Mouse (Mus musculus) forebrain, embryonic 15.5 days (tissue): Measurements from ENCODE around the gene Tmem50a. TPM values are rescaled to one million over a fixed set of nuclear protein-coding genes. Genes with fewer than 3 reads are reported as not detected.

ENCODE experiments used
- ATAC-seq: fragments of 200-750 bp; cut with Nextera tagmentation; replicated peaks from 2 replicates; pipeline ENCODE4 v1.8.0; 2017; ENCODE audit warnings: mild to moderate bottlenecking, moderate TSS enrichment, moderate library complexity
- H3K27ac ChIP-seq: fragments of 300-500 bp; sonication (generic); replicated peaks from 2 replicates; pipeline ENCODE4 v1.5.1; 2015; ENCODE audit warnings: mild to moderate bottlenecking, inconsistent platforms
- H3K27me3 ChIP-seq: fragments of 300-500 bp; sonication (generic); 2 replicates; pipeline ENCODE4 v1.6.1; 2015; ENCODE audit warnings: inconsistent platforms
- H3K36me3 ChIP-seq: fragments of 300-500 bp; sonication (generic); 2 replicates; pipeline ENCODE4 v1.6.1; 2015; ENCODE audit warnings: mild to moderate bottlenecking, inconsistent platforms
- H3K4me1 ChIP-seq: fragments of 300-500 bp; sonication (generic); 2 replicates; pipeline ENCODE4 v1.6.1; 2015; ENCODE audit warnings: inconsistent platforms
- H3K4me2 ChIP-seq: fragments of 300-500 bp; sonication (generic); replicated peaks from 2 replicates; pipeline ENCODE4 v1.6.1; 2015; ENCODE audit warnings: mild to moderate bottlenecking, inconsistent platforms
- H3K4me3 ChIP-seq: fragments of 300-500 bp; sonication (generic); 2 replicates; pipeline ENCODE4 v1.5.1; 2015; ENCODE audit warnings: mild to moderate bottlenecking, inconsistent platforms
- H3K9ac ChIP-seq: fragments of 300-500 bp; sonication (generic); replicated peaks from 2 replicates; pipeline ENCODE4 v1.6.1; 2015; ENCODE audit warnings: mild to moderate bottlenecking, inconsistent platforms
- H3K9me3 ChIP-seq: fragments of 300-500 bp; sonication (generic); 2 replicates; pipeline ENCODE4 v1.6.1; 2016; ENCODE audit warnings: inconsistent platforms
- WGBS: fragments of 180-500 bp; shearing (Covaris S2); methylation state at CpG from one replicate; pipeline ENCODE4 v1.1.7; 2015; ENCODE audit warnings: mixed read lengths; 5-methylcytosine and 5-hydroxymethylcytosine counted together
- polyA plus RNA-seq: library from polyadenylated mRNA; unstranded; fragments of >200 nt; fragmentation: Nextera tagmentation; extraction: Ambion mirVana; gene quantifications from 2 replicates; pipeline ENCODE4 v1.2.1, GENCODE M21; 2015

Tmem50a gene
- 193 and 194 TPM in 2 replicates for polyA plus RNA-seq

DNA sequence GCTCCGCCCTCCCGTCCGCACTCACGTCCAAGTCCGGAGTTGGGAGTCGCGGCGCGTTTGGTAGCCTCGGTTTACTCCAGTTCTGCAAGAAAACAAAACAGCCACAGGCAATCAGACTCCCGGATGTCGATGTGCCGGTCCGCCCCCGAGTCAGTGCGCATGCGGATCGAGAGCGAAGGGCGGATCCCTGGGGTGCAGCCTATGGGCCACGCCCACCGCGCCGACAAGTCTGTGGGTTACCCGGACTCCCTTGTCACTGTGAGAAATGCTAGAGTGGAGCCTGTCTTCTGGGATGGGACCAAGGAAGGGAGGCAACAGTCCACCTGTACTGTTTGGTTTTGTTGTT, at the start of gene Tmem50a:
Gene Tmem50a (minus strand): TSS at position 161 of the 346 bp plus-strand sequence.
- Histone ChIP-seq H3K36me3 (peaks cover 14% of the 10 kb centered on the region), H3K4me2 (peak within 1 kb of the TSS; percentile 68), H3K9me3 (no peaks in the 10 kb centered on the region), H3K27ac (peak within 1 kb of the TSS; percentile 92), H3K27me3 (no peaks in the 10 kb centered on the region), H3K4me1 (peaks cover 24% of the 10 kb centered on the region), H3K4me3 (peak within 1 kb of the TSS; percentile 97), H3K9ac (peak within 1 kb of the TSS; percentile 94)
- peak; percentile 95 for ATAC-seq
- under 1% methylated on average over 25 of the region's 25 CpGs for WGBS

DNA sequence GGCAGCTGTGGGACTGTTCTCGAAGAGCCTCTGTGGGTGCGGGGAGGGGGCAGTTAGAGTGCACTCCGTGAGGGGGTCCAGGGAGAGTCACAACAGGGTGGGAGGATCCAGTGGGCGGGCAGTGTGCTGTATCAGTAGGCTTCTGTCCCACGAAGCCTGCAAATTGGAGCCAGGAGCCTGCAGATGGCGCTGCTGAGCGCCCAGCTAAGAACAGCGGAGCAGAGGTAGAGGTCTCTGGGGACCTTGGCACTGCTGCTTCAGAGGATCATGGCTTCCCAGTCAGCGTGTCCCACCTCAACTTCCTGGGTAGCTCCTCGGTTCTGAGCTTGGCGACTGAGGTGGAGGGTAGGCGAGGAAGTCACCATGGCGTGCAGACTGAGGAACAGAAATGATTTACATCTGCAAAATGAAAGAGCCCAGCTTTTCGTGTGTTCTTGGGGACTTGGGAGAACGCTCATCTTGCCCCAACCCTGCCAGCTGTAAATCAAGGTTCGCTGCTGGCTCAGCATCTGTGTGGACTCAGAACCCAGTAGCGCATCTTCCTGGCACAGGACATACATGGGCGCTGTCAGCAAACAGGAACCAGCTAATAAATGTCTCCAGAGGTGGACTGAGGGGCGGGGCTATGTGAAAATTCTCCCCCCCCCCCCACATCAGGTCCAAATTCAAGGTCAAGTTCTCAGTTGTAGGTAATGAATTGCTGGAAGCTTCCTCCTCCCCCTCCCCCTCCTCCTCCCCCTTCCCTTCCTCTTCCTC, 48.4 kb upstream of the Tmem50a start:
- H3K27ac ChIP-seq, result no peak overlapping the region
- H3K36me3 ChIP-seq, result no peaks in the 10 kb centered on the region
- H3K27me3 ChIP-seq, result no peaks in the 10 kb centered on the region; the same call in 1 of the 2 replicates
- no peaks in the 10 kb centered on the region for H3K4me1 ChIP-seq
- no peak overlapping the region for H3K4me3 ChIP-seq
- no peak for ATAC-seq
- 28% methylated on average over 19 of the region's 19 CpGs for WGBS
- H3K9me3 ChIP-seq, result no peaks in the 10 kb centered on the region
- H3K9ac ChIP-seq, result no peak overlapping the region
- no peak overlapping the region for H3K4me2 ChIP-seq

DNA sequence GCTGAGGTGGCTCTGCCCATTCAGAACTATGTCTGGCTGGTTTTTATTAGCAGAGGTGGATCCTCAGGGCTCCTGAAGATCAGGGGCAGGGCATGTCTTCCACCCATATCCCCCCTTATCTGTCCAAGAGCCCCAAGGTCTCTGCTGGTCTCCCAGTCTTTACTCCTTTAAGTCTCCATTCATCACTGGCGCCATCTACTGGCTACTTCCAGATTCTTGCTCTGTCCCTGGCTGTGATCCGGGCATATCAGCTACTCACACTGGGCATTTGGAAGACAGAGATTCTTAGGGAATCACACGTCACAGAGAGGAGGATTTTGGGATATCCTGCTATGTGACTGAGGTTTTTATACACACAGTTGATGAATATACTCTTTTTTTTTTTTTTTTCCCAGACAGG, 41.5 kb upstream of the Tmem50a start:
- Histone ChIP-seq H3K4me1 (no peaks in the 10 kb centered on the region), H3K4me2 (no peak overlapping the region), H3K9me3 (no peaks in the 10 kb centered on the region), H3K36me3 (no peaks in the 10 kb centered on the region), H3K27ac (no peak overlapping the region), H3K4me3 (no peak overlapping the region), H3K9ac (no peak overlapping the region), H3K27me3 (no peaks in the 10 kb centered on the region)
- ATAC-seq, result no peak
- WGBS, result 21% methylated on average over 3 of the region's 3 CpGs

DNA sequence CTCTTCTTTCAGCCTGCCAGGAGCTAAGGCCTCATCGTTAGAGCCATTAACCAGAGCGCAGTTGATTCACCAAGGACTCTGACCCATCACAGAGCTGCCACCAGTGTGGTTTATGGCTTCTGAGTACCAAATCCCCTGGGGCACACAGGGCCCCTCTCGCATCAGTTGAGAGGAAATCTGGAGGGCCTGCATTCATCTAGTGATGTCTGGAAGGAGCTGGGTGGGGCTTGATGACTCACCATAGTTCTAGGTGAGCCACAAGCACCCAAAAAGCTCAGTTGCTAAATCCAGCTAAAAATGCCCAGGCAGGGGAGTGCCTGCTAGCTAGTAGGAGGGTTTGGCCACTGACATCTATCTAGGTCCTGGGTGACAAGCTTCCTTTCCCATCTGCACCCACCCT, 41.0 kb upstream of the Tmem50a start:
- no peak for ATAC-seq
- Histone ChIP-seq H3K4me3 (no peak overlapping the region), H3K4me2 (no peak overlapping the region), H3K36me3 (no peaks in the 10 kb centered on the region), H3K9ac (no peak overlapping the region), H3K4me1 (peaks cover under 1% of the 10 kb centered on the region), H3K9me3 (no peaks in the 10 kb centered on the region), H3K27ac (no peak overlapping the region), H3K27me3 (no peaks in the 10 kb centered on the region)
- WGBS, result 74% methylated on average over 3 of the region's 3 CpGs

DNA sequence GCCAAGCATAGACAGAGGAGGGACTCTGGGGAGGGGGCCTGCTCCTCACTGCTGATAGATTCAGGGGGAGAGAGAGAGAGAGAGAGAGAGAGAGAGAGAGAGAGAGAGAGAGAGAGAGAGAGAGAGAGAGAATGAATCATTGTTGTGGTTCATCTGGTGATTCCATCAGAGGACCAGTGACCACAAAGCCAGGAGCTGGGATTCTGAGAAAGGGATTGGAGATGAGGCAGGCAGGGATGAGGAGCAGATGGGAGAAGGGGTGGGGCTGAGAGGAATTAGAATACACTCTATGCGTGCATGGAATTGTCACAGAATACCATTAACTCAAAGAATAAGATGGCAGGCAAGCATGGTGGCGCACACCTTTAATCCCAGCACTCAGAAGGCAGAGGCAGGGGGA, 40.4 kb upstream of the Tmem50a start:
- H3K9me3 ChIP-seq, result no peaks in the 10 kb centered on the region
- no peak overlapping the region for H3K27ac ChIP-seq
- no peaks in the 10 kb centered on the region for H3K36me3 ChIP-seq
- no peaks in the 10 kb centered on the region for H3K27me3 ChIP-seq
- H3K4me3 ChIP-seq, result no peak overlapping the region
- H3K4me1 ChIP-seq, result peaks cover 7% of the 10 kb centered on the region
- no peak overlapping the region for H3K4me2 ChIP-seq
- no peak for ATAC-seq
- 60% methylated on average over 2 of the region's 2 CpGs for WGBS
- H3K9ac ChIP-seq, result no peak overlapping the region

DNA sequence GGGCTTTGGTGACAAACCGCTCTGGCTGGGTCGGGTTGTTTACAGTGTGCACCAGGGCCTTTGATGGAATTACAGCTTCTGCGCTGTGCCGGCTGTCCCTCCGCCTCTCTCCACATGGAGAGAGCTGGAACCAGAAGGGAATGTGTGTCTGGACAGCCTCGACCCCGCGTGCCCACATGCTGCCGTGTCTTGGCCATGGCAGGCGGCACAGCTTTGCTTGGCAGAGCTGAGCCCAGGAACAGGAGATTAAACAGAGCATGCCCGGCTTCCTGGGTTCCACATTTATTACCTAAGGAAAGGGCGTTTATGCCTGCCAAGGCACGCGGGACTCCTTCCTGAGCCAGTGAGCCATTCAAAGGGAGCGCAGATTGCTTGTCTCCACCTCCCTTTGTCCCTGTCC, 39.6 kb upstream of the Tmem50a start:
- Histone ChIP-seq H3K27me3 (no peaks in the 10 kb centered on the region), H3K9ac (peak overlapping the region; percentile 22; the same call in 1 of the 2 replicates), H3K4me1 (peaks cover 7% of the 10 kb centered on the region), H3K9me3 (no peaks in the 10 kb centered on the region), H3K4me2 (0 out of 2 replicates have a peak overlapping the region, but pooled peaks have one; percentile 4), H3K27ac (no peak overlapping the region), H3K36me3 (no peaks in the 10 kb centered on the region), H3K4me3 (no peak overlapping the region)
- no peak for ATAC-seq
- 20% methylated on average over 15 of the region's 15 CpGs for WGBS

DNA sequence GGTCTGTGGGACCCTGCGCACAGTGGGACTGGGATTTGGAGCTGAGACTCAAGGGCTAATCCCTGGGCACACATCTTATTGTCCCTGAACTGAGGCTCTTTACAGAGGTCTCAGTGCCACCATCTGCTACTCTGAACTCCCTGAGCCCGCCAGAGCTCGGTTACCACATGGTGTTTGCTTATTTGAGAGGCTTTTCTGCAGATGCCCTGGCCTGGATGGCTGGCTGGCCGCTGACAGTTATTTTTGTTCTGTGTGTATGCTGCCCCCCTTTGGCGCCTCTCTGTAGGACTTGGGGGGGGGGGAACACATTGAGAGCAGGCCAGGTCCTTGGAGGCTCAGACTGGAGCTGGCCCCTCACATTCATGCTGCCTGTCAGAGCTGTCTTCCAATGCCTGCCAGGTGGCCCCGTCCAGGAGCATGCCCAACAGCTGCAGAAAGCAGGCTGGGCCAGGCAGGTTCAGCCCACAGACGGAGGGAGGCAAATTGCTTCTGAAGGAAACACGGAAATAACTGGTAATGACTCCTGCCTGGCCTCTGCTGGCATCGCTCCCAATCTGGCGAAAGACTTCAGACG, 35.8 kb upstream of the Tmem50a start:
- no peak overlapping the region for H3K4me3 ChIP-seq
- H3K4me1 ChIP-seq, result peaks cover 14% of the 10 kb centered on the region
- H3K27me3 ChIP-seq, result no peaks in the 10 kb centered on the region
- ATAC-seq, result peak; percentile 85
- H3K9ac ChIP-seq, result no peak overlapping the region
- no peak overlapping the region for H3K4me2 ChIP-seq
- H3K36me3 ChIP-seq, result no peaks in the 10 kb centered on the region
- WGBS, result 14% methylated on average over 11 of the region's 11 CpGs
- no peaks in the 10 kb centered on the region for H3K9me3 ChIP-seq
- H3K27ac ChIP-seq, result peak overlapping the region; percentile 70

DNA sequence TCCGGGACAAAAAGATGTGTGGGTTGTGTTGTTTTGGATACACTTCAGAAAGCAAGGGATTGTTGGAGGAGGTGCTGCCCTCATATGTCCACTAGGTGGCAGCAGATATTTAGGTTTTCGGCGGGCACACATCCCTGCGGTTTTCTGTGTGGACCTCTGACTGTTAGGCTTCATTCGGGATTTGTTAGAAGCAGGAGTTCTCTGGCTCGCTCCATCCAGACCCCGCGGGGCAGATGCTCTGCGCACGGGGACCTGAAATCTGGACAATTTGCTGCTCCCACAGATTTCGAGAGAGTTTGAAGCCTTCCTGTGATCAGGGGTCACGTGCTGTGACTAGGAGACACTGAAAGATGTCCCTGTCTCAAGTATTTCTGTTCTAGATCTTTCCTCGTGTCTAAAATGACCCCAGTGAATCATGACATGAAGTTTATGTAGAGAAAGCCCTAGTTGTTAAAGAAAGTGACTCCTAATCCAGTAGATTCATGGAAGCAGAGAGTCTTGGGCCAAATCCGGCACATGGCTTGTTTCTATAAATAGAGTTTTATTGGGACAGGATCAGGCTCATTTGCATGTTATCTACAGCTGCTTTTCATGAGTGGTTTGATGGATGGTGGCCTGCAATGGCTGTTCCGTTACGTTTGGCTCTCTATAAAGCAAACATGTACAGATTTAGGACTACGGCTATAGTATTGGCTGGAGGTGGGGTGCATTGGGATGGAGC, 31.4 kb upstream of the Tmem50a start:
- Histone ChIP-seq H3K27ac (no peak overlapping the region), H3K27me3 (peaks cover 6% of the 10 kb centered on the region; the same call in 1 of the 2 replicates), H3K36me3 (no peaks in the 10 kb centered on the region), H3K4me1 (peaks cover 23% of the 10 kb centered on the region), H3K4me3 (peak overlapping the region; percentile 21), H3K9ac (0 out of 2 replicates have a peak overlapping the region, but pooled peaks have one; percentile 14), H3K4me2 (peak overlapping the region; percentile 40), H3K9me3 (no peaks in the 10 kb centered on the region)
- 11% methylated on average over 17 of the region's 17 CpGs for WGBS
- ATAC-seq, result peak; percentile 51; the same call in 1 of the 2 replicates

DNA sequence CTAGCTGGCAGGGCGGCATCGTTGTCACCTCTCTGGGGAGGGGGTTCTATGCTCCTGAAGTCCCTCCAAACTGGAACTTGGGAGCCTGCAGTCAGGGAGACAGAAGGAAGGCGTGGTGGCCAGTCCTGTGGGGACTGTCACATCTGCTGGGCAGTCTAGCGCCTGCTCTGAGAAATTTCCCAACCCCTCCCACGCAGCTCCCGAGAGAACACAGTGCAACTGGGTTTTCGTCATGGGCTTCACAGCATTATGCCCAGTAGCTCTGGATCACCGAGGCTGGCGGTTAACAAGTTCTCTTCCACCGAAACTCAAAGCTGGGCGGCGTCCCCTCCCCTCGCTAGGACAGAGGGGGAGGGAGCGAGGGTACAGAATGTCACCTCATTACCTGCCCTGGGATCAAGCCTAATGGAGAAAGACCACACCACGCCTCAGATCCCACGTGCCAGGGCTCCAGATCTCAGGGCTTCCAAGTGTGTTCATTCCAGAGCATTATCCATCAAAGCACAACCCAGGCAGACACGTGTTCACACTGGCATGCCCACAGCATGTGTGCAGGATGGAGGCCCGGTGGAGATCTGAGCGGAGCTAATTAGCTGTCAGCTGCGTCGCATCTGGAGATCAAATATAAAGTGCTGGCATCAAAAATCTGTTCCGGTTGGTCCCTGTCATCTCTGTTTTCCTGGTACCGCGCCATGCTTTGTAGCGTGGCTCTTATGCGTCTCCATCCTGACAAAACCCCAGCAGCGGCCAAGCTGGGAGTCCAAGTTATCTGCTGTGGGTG, 29.1 kb upstream of the Tmem50a start:
- no peak overlapping the region for H3K4me2 ChIP-seq
- H3K27ac ChIP-seq, result no peak overlapping the region
- H3K4me3 ChIP-seq, result no peak overlapping the region
- ATAC-seq, result peak; percentile 70
- H3K36me3 ChIP-seq, result no peaks in the 10 kb centered on the region
- H3K4me1 ChIP-seq, result peaks cover 16% of the 10 kb centered on the region
- no peaks in the 10 kb centered on the region for H3K9me3 ChIP-seq
- H3K27me3 ChIP-seq, result peaks cover 6% of the 10 kb centered on the region; the same call in 1 of the 2 replicates
- no peak overlapping the region for H3K9ac ChIP-seq
- WGBS, result 41% methylated on average over 27 of the region's 27 CpGs

DNA sequence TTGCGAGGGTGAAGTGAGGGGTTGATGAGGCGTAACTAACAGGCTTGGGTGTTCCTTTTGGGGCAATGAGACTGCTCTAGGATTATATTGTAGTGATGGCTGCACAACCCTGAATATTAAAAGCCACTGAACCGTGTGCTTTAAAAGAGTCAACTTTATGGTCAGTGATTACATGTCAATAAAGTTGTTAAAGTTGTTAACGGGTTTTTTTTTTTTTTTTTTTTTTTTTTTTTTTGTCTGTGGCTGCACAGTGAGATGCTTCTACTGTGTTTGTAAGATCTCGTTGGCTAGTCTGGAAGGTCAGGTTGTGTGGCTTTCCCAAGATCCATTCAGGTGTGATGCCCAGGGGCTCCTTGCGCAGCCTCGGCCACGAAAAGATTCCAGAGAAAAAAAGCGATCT, 25.1 kb upstream of the Tmem50a start:
- no peaks in the 10 kb centered on the region for H3K9me3 ChIP-seq
- peaks cover 6% of the 10 kb centered on the region; the same call in 1 of the 2 replicates for H3K27me3 ChIP-seq
- WGBS, result 50% methylated on average over 9 of the region's 9 CpGs
- H3K4me3 ChIP-seq, result no peak overlapping the region
- H3K4me2 ChIP-seq, result no peak overlapping the region
- H3K27ac ChIP-seq, result no peak overlapping the region
- no peak for ATAC-seq
- peaks cover 18% of the 10 kb centered on the region for H3K4me1 ChIP-seq
- H3K9ac ChIP-seq, result no peak overlapping the region
- H3K36me3 ChIP-seq, result peaks cover 26% of the 10 kb centered on the region

DNA sequence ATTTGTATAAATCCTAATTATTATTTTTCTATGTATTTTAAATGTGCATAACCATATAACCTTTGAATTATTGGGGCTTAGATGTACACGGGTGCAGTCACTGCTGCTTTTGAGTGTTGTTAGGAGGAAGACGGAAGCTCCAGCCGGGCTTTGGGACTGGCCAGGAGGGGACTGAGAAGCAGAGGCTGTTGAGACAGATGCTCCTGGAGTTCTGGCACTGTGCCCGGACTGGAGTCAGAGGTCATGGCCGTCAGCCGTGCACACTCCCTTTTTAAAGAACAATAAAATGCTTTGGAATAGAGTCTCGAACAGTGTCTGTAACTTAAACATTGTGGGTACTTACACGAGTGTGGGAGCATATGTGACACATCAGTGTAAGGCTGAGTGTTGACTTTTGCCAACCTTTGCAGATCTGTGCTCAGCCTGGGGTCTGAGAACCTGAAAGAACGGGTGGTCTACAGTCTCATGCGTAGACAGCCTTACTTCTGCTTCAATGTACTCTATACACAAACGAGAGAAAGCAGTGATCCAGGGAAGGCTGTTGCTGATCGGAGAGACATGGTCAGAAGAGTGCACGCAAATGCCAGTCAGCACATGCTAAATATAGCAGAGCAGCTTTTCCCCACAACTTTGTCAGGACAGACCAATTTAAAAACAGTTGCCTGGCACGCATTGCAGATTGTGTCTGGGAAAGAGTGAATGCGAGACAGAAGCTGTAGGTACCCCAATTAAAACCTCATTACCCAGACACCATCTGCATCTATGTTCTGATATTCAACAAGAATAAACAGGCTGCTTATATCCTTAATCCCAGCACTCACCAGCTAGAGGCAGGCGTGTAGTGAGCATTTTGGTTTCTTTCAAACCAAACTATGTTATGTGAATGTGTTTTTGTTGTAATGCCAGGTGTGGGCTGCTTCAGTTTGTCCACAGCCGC, 22.7 kb upstream of the Tmem50a start:
- WGBS, result 44% methylated on average over 17 of the region's 17 CpGs
- H3K4me3 ChIP-seq, result no peak overlapping the region
- H3K36me3 ChIP-seq, result peaks cover 45% of the 10 kb centered on the region
- H3K27ac ChIP-seq, result peak overlapping the region; percentile 51; the same call in 1 of the 2 replicates
- no peaks in the 10 kb centered on the region for H3K9me3 ChIP-seq
- H3K9ac ChIP-seq, result no peak overlapping the region
- ATAC-seq, result peak; percentile 69
- H3K4me1 ChIP-seq, result peaks cover 9% of the 10 kb centered on the region; the same call in 1 of the 2 replicates
- H3K4me2 ChIP-seq, result no peak overlapping the region
- peaks cover 3% of the 10 kb centered on the region; the same call in 1 of the 2 replicates for H3K27me3 ChIP-seq
